Mouse (Mus musculus) hindbrain, embryonic 11.5 days (tissue): ENCODE data around the gene Acot12. TPM values are rescaled to one million over a fixed set of nuclear protein-coding genes. Genes with fewer than 3 reads are reported as not detected.

ENCODE experiments used
- ATAC-seq: fragments of 200-750 bp; cut with Nextera tagmentation; 2 replicates; pipeline ENCODE4 v1.8.0; 2017; ENCODE audit warnings: mild to moderate bottlenecking, moderate TSS enrichment, moderate library complexity; ENCODE audit not compliant: low FRiP score
- DNase-seq: peaks from one replicate; pipeline ENCODE4 v3.0.0-alpha.2; 2015; ENCODE audit warnings: low spot score
- H3K27ac ChIP-seq: fragments of 300-500 bp; sonication (generic); 2 replicates; pipeline ENCODE4 v1.5.1; 2014; ENCODE audit warnings: mild to moderate bottlenecking, low read depth, low read length
- H3K27me3 ChIP-seq: fragments of 300-500 bp; sonication (generic); 2 replicates; pipeline ENCODE4 v1.6.1; 2014; ENCODE audit warnings: mild to moderate bottlenecking, low read length, moderate library complexity, mixed read lengths; ENCODE audit not compliant: control insufficient read depth, insufficient read depth
- H3K36me3 ChIP-seq: fragments of 300-500 bp; sonication (generic); 2 replicates; pipeline ENCODE4 v1.6.1; 2014; ENCODE audit warnings: mild to moderate bottlenecking, low read length, moderate library complexity, mixed read lengths; ENCODE audit not compliant: control insufficient read depth, insufficient read depth
- H3K4me1 ChIP-seq: fragments of 300-500 bp; sonication (generic); replicated peaks from 2 replicates; pipeline ENCODE4 v1.6.1; 2014; ENCODE audit warnings: low read length, mixed read lengths; ENCODE audit not compliant: control insufficient read depth, insufficient read depth
- H3K4me2 ChIP-seq: fragments of 300-500 bp; sonication (generic); replicated peaks from 2 replicates; pipeline ENCODE4 v1.6.1; 2014; ENCODE audit warnings: mild to moderate bottlenecking, low read depth, low read length
- H3K4me3 ChIP-seq: fragments of 300-500 bp; sonication (generic); 2 replicates; pipeline ENCODE4 v1.5.1; 2014; ENCODE audit warnings: low read depth, low read length
- H3K9ac ChIP-seq: fragments of 300-500 bp; sonication (generic); 2 replicates; pipeline ENCODE4 v1.6.1; 2014; ENCODE audit warnings: low read depth, low read length
- H3K9me3 ChIP-seq: fragments of 300-500 bp; sonication (generic); 2 replicates; pipeline ENCODE4 v1.6.1; 2016; ENCODE audit warnings: low read length; ENCODE audit not compliant: control insufficient read depth
- WGBS: fragments of 180-500 bp; shearing (Covaris S2); extraction: QIAGEN DNeasy Blood & Tissue Kit; methylation state at CpG from one replicate; pipeline ENCODE4 v1.1.7; 2014; 5-methylcytosine and 5-hydroxymethylcytosine counted together
- polyA plus RNA-seq: library from polyadenylated mRNA; unstranded; fragments of >200 nt; fragmentation: Nextera tagmentation; extraction: Ambion mirVana; gene quantifications from 2 replicates; pipeline ENCODE4 v1.2.1, GENCODE M21; 2014

Gene Acot12
- polyA plus RNA-seq, 1 experiment from 2014 or later = 0.11 TPM

GRCm38 (mm10) chr13:91765627-91766026, 24.3 kb downstream of the Acot12 start:
- ATAC-seq (no peak), DNase-seq (no peak)
- no peaks in the 10 kb centered on the region for H3K4me1 ChIP-seq
- 87% methylated on average over 4 of the region's 4 CpGs for WGBS
- H3K4me2 ChIP-seq = no peak overlapping the region
- no peak overlapping the region for H3K4me3 ChIP-seq
- no peaks in the 10 kb centered on the region for H3K9me3 ChIP-seq
- no peak overlapping the region for H3K27ac ChIP-seq
- H3K27me3 ChIP-seq = no peaks in the 10 kb centered on the region
- no peak overlapping the region for H3K9ac ChIP-seq
- no peaks in the 10 kb centered on the region for H3K36me3 ChIP-seq

- WGBS = 80% methylated on average over 9 of the region's 9 CpGs
- Histone ChIP-seq H3K4me1 (no peaks in the 10 kb centered on the region), H3K4me3 (no peak overlapping the region), H3K9me3 (no peaks in the 10 kb centered on the region), H3K4me2 (no peak overlapping the region), H3K27me3 (no peaks in the 10 kb centered on the region), H3K9ac (no peak overlapping the region), H3K27ac (no peak overlapping the region), H3K36me3 (no peaks in the 10 kb centered on the region)
- no peak for DNase-seq
- no peak for ATAC-seq
Observed at GRCm38 (mm10) chr13:91768683-91769651, 27.7 kb downstream of the Acot12 start.

- Histone ChIP-seq H3K27ac (no peak overlapping the region), H3K4me2 (no peak overlapping the region), H3K9me3 (no peaks in the 10 kb centered on the region), H3K36me3 (no peaks in the 10 kb centered on the region), H3K4me1 (no peaks in the 10 kb centered on the region), H3K9ac (no peak overlapping the region), H3K27me3 (no peaks in the 10 kb centered on the region), H3K4me3 (no peak overlapping the region)
- ATAC-seq = no peak
- no peak for DNase-seq
- 92% methylated on average over 5 of the region's 5 CpGs for WGBS
Observed at GRCm38 (mm10) chr13:91778092-91778491, 36.8 kb downstream of the Acot12 start.

- Histone ChIP-seq H3K4me1 (no peaks in the 10 kb centered on the region), H3K27ac (no peak overlapping the region), H3K4me2 (no peak overlapping the region), H3K27me3 (no peaks in the 10 kb centered on the region), H3K9ac (no peak overlapping the region), H3K4me3 (no peak overlapping the region), H3K36me3 (no peaks in the 10 kb centered on the region), H3K9me3 (no peaks in the 10 kb centered on the region)
- ATAC-seq (no peak), DNase-seq (no peak)
Observed at GRCm38 (mm10) chr13:91779892-91780291, 38.6 kb downstream of the Acot12 start.

GRCm38 (mm10) chr13:91792035-91792434, 50.7 kb downstream of the Acot12 start:
- ATAC-seq (no peak), DNase-seq (no peak)
- H3K27me3 ChIP-seq = no peaks in the 10 kb centered on the region
- H3K4me3 ChIP-seq = no peak overlapping the region
- H3K9ac ChIP-seq = no peak overlapping the region
- H3K36me3 ChIP-seq = no peaks in the 10 kb centered on the region
- no peaks in the 10 kb centered on the region for H3K4me1 ChIP-seq
- no peak overlapping the region for H3K4me2 ChIP-seq
- no peaks in the 10 kb centered on the region for H3K9me3 ChIP-seq
- WGBS = 90% methylated on average over 1 of the region's 1 CpGs
- H3K27ac ChIP-seq = no peak overlapping the region

GRCm38 (mm10) chr13:91794926-91795436, 53.7 kb downstream of the Acot12 start:
- Histone ChIP-seq H3K27ac (no peak overlapping the region), H3K9me3 (no peaks in the 10 kb centered on the region), H3K27me3 (no peaks in the 10 kb centered on the region), H3K4me2 (no peak overlapping the region), H3K36me3 (peaks cover 7% of the 10 kb centered on the region; the same call in 1 of the 2 replicates), H3K4me3 (no peak overlapping the region), H3K4me1 (no peaks in the 10 kb centered on the region), H3K9ac (no peak overlapping the region)
- WGBS = 96% methylated on average over 13 of the region's 13 CpGs
- ATAC-seq (no peak), DNase-seq (no peak)

GRCm38 (mm10) chr13:91795593-91795992, 54.3 kb downstream of the Acot12 start:
- H3K4me3 ChIP-seq = no peak overlapping the region
- ATAC-seq (no peak), DNase-seq (no peak)
- H3K9me3 ChIP-seq = no peaks in the 10 kb centered on the region
- H3K36me3 ChIP-seq = peaks cover 7% of the 10 kb centered on the region; the same call in 1 of the 2 replicates
- no peak overlapping the region for H3K9ac ChIP-seq
- no peak overlapping the region for H3K27ac ChIP-seq
- 94% methylated on average over 10 of the region's 10 CpGs for WGBS
- no peaks in the 10 kb centered on the region for H3K4me1 ChIP-seq
- no peaks in the 10 kb centered on the region for H3K27me3 ChIP-seq
- no peak overlapping the region for H3K4me2 ChIP-seq

GRCm38 (mm10) chr13:91796003-91796402, 54.7 kb downstream of the Acot12 start:
- 86% methylated on average over 6 of the region's 6 CpGs for WGBS
- Histone ChIP-seq H3K4me1 (no peaks in the 10 kb centered on the region), H3K9me3 (no peaks in the 10 kb centered on the region), H3K4me2 (no peak overlapping the region), H3K27me3 (no peaks in the 10 kb centered on the region), H3K27ac (no peak overlapping the region), H3K9ac (no peak overlapping the region), H3K36me3 (peaks cover 7% of the 10 kb centered on the region; the same call in 1 of the 2 replicates), H3K4me3 (no peak overlapping the region)
- no peak for ATAC-seq
- no peak for DNase-seq

- no peaks in the 10 kb centered on the region for H3K27me3 ChIP-seq
- peaks cover 7% of the 10 kb centered on the region; the same call in 1 of the 2 replicates for H3K36me3 ChIP-seq
- DNase-seq (no peak), ATAC-seq (no peak)
- no peak overlapping the region for H3K4me3 ChIP-seq
- WGBS = 94% methylated on average over 6 of the region's 6 CpGs
- no peak overlapping the region for H3K27ac ChIP-seq
- H3K9ac ChIP-seq = no peak overlapping the region
- H3K4me2 ChIP-seq = no peak overlapping the region
- no peaks in the 10 kb centered on the region for H3K9me3 ChIP-seq
- H3K4me1 ChIP-seq = no peaks in the 10 kb centered on the region
Observed at GRCm38 (mm10) chr13:91796916-91797315, 55.6 kb downstream of the Acot12 start.
